Mouse (Mus musculus) CH12F3 (cell line): ENCODE results near the gene Foxe1.

Experiments
- in situ Hi-C: fragments of 300-500 bp; cut with MboI; formaldehyde crosslinking; loops from 2 replicates; pipeline ENCODE4 v1.14.3; 2020; ENCODE audit warnings: low sequenced_read_pairs

Gene Foxe1

DNA sequence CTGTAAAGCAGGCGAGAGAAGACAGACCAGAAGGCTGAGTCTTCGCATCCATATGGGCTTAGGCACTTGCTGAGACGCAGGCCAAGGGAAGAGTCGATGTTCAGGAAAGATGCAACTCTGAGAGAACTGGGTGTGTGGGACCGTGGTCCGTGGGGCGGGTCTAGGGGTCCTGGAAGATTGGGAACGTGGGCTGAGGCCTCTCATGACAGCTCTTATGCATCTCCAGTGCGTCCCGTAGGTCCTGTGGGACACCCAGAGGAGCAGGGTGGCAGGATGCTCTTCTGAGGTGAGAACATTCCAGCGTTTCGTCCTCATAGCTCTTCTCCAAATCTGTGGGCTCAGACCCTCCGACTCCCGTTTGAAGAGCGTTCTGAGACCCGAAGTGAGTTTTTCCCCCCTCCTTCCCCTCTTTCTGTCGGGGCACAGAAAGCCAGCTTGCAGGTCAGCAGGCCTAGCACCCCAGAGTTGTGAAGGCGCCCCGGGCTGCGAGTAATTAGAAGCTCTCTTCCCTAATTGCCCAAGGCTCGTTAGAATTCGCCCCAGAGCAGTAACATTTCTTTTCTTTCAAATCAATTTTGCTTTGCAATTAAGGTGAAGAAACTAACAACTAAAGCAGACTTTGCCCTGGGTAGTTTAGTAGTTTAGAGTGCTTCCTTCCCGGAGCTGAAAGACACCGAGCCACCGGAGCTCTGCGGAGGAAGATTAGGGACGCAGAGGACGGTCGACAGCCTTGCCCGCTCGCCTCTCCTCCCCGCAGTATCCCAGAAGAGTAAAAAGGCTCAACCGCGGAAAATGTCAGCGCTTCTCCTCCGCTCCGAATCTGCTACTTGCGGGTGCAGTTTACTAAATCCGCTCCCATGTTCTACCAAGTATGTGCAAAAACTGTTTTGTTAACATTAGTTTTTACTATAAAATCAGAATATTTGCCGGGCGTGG, 4.4 kb downstream of the Foxe1 start:
- in situ Hi-C loops, result no loop called here

DNA sequence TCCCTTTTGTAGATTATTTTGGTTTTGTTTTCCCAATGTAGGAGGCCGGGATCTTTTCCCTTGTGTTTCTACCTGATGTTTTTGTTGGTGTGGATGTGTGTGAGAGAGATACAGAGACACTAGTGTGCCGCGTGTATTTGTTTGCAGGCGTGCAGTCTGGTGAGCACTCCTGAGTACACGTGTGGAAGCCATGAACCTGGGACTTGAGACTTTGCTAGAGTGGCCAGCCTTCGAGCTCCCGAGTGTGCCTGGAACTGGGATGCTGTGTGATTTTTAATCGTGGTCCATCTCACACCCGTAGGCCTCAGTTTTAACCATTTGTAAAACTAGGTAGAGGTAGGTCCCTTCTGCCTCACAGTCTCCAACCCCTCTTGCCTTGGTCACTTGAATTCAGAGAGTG, 5.5 kb downstream of the Foxe1 start:
- in situ Hi-C loops, result no loop called here

DNA sequence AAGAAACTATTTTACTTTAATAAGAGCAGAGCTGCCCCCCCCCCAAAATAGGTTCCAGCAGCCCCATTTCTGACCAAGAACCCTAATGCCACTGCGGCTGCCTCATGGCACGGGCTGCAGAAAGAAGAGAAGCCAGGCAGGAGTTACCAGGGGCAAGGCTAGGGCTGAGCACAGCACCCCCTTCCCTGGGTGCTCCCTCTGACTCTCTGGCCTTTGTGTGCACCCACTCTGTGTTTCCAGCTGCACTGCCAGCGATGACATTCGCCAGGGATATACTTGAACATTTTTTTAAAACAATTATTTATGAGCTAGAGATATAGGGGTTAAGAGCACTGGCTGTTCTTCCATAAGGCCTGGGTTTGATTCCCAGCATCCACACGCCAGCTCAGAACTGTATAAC, 6.1 kb downstream of the Foxe1 start:
- in situ Hi-C loops, result no loop called here

DNA sequence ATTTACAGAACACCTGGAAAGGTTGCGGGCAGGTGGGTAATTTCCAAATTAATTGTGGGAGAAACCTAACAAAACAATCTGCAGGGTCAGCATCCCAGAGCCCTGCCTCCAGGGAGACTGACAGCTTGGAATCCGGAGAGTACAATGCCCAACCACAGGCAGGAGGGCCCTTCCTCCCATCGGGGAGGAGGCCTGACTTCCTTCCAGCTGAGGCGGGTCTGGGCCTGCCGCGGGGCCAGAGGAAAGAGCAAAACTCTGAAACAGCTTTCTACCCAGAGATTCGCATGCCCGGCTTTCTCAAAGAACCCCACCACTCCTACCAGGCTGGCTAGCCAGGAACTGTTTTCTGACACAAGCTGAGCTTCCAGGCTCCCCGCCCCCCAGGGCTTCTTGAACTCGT, 9.6 kb downstream of the Foxe1 start:
- in situ Hi-C loops, result no loop called here

DNA sequence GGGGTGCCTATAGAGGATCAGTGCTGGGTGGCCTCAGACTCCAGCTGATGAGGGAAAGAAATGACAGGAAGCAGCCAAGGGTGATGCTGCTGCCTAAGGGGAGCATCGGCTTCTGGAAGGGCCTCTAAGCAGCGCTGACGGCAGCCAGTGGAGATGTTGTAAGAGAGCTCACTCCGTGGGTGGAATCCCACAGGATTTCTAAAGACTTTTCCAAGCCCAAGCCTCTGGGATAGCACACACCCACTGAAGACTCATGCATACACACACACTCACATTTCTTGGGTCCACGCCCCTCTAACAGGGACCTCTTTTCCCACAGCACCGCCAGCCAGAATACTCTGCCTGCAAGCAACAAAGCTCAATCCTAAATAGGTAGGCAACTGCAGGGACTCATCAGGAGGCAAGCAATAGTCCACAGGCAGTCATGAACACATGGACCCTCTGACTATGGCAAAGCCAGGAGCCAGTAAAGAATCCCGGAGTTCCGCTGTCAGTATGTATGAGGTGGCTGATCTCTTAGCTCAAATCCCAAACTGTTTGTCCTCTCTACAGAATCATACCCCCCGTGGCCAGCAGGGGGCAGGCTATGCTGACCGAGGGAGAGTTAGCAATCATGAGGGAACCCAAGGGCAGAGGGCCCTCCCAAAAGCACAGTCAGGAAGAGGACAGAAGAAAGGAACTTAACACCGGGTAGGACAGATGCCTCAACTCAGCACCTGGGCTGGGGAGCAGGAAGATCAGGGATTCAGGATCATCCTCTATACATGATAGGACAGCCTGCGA, 13.1 kb downstream of the Foxe1 start:
- in situ Hi-C loops, result no loop called here

DNA sequence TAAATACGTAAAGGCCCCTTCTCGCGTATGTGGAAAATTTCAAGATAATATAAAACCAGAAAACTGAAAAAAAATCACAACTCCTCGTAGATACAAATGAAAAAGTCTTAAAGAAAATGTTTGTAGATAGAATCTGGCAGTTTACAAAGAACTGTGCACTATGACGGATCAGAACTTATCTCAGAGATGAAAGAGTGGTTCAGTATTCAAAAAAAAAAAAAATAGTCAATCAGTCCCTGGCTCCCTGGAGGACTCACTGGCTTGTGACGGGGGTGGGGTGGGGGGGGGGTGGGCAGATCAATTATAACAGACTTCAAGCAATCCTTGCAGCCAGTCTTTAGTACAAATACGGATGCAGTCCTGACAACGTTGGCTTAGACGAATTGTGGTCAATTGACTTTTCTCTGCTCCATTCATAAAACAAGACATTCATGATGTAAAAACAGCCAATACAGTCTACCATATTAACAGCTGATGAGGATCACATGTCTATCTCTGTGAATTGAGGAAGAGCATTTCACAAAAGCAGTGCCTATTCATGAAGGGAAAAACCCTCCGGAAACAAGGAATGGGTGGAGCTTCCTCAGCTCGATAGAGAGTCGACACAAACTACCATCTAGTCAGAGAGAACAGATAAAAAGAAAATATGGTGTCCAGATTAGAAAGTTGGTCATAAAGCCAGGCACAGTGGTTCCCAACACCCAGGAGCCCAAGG, 16.3 kb downstream of the Foxe1 start:
- in situ Hi-C loops, result no loop called here

DNA sequence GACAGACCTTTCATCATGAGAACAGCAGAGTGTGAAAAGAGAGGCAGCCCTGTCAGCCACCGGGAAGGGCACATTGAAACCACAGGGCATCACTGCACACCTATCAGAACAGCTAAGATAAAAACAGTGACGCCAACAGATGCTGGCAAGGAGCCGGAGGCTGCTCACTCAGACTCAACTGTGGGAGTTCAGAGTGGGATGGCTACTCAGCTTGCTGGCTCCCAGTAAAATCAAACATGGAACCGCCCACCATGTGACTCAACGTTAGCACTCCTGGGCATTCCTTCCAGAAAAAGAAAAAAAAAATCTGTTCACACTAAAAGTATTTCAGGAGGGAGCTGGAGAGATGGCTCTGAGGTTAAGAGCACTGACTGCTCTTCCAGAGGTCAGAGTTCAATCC, 17.8 kb downstream of the Foxe1 start:
- in situ Hi-C loops, result no loop called here

DNA sequence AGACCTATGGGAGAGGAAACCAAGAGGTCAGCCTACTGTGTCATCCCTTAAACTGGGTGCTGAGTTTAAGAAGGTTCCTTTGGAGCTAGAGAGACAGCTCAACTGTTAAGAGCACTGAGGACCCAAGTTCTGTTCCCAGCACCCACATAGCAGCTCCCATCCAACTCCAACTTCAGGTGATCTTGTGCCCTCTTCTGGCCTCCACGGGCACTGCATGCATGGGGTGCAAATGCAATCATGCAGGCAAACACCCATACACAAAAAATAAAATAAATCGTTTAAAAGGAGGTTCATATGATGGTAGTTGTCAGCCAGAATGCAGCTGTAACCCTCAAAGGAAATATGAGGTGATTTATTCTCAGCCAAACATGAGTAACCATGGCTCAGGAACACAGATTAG, 21.0 kb downstream of the Foxe1 start:
- in situ Hi-C loops, result no loop called here

DNA sequence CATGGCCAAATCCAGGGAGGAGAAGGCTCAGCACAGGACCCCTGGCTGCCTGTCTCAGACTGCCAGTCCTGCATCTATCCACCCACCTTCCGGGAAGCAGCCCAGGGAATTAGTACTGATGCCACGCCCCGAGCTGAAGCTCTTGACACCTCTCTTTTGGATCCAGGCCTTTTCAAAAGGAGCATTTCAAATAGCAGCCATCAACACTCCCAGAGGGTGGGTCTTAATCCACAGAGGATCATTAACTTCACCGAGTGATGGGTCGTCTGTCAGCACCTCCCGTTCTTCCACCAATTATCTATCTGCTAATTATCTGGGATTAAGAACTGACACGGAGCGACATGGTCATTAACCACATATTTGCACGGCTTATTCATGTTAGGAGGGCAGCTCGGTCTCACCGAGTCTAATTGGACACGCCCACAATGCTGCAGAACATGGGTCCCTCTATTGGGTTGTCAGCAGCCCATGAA, 24.1 kb downstream of the Foxe1 start:
- in situ Hi-C loops, result no loop called here

DNA sequence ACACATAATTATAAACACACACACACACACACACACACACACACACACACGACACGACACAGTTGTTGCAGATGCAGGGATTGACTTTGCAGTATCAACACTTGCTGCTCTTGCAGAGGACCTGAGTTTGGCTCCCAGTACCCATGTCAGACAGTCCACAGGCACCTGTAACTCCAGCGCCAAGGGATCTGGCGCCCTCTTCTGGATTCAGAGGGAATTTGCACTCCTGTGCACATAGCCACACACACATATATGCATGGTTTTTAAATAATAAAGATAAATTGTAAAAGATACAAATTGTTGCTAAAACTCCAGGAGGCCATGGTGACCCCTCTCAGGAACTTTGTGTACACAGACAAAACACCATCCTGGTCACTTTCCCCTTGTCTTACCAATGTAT, 25.7 kb downstream of the Foxe1 start:
- in situ Hi-C loops, result no loop called here

DNA sequence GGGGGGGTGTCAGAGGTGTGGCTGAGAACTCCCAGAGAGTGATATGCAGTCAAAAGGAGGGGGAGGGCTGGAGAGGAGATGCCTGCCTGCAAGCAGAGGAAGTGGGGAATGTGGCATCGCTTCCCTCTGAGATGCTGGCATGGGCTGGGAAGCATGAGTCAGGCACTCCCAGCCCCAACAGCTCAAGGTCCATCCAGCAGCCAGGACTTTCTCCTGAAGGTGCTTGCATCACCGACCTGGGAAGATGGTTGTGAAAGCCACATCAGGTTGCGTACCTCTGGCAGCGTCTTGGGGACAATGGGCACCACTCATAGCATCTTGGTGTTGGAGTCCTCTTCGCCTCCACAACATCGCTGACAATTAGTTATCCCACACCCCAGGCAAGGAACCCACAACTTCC, 27.0 kb downstream of the Foxe1 start:
- in situ Hi-C loops, result no loop called here

DNA sequence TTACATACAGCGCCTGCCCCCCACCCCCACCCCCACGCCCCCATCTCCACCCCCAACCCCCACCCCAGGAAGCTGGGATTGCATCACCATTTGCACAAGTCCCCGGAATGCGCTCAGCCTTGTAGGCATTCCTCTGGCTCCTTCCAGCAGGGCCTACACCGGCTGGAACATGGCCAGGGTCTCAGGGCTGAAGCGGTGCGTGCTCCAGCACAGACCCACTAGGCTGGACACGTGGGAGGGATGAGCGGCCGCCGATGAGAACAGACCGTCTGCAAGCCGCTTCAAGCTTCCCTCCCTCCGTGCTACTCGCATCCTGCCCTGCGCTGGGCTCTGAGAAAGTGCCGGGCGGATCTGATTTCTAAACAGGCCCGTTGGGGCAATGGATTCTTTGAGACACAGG, 27.6 kb downstream of the Foxe1 start:
- in situ Hi-C loops, result no loop called here

DNA sequence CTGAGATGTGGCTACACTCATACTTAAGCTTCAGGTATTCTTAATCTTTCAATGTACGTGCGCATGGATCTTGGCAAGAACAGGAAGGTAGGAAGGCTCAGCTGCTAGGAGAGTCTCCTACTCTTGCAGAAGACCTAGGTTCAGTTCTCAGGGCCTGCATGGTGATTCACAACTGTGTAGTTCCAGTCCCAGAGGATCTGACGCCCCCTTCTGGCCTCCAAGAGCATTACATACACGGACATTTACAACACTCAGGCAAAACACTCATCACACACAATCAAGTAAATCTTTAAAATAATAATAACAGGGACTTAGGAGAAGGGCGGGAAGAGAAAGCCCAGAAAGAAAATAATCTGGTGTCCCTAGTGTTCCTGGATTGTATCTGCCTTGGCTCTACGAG, 31.0 kb downstream of the Foxe1 start:
- in situ Hi-C loops, result no loop called here

DNA sequence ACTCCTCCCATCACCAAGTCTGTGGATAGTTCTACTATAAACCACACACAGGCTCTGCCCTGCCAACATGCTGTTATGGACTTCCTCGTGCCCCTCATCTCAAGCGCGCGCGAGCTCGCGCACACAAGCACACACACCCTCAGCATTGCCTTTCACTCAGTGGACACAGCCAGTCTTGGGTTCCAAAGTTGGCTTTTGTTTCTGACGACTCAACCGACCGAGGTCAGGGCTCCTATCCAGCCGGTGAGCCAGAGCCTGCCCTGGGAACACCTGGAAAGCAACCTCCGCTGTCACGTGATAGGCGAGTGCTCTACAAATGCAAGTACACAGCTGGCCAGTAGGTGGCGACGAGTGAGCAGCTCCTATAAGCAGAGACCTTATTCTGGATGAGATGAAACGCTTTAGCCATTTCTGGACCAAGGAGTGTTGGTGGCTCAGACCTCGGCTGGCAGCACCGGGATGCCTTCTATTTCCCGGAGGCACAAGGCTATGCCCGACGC, 31.5 kb downstream of the Foxe1 start:
- in situ Hi-C loops, result no loop called here

DNA sequence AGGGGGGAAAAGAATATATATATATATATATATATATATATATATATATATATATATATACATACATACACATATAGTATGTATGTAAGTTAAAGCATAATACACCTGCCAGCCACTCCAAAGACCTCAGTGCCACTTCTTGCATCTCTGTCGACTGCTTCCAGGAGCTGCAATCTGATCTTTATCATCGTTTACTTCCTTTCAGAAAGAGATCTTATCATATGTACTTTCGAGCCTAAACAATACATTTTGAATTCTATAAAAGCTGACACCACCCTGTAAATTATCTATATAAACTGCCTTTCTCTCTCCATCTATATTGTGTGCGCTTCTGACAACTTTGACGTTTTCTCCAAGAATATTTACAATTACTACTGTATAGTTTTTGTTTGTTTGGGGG, 45.1 kb downstream of the Foxe1 start:
- in situ Hi-C loops, result no loop called here

DNA sequence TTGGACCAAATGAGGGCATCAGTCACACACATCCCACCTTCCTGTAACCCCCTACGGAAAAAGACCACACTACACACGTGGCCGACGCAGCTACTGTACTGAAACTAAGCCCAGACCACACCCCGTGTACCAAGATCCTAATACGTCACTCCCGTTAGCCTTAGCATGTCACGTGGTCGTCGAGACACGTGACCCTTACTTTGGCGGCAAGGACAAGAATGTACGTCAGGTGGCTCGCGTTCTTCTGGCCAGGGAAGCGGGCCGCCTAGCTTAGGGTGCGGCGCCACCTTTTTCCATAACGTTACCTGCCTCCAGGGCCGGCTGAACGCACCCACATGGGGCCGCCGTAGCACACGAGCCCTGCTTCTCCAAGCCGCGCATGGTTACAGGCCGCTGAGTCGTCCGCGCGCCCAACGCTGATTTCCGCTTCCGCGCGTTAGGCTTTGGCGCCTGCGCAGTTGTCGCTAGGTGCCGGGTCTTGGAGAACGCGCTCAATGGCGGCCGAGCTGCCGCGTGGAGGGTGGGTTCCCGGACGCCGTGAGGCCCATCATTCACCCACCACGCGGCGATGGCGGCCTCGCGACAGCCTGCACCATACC, 45.7 kb downstream of the Foxe1 start, which contains the start of gene Trmo:
Gene Trmo, minus strand, starts transcription at position 425 of the 599 bp plus-strand sequence.
- in situ Hi-C loops, result no loop called here

DNA sequence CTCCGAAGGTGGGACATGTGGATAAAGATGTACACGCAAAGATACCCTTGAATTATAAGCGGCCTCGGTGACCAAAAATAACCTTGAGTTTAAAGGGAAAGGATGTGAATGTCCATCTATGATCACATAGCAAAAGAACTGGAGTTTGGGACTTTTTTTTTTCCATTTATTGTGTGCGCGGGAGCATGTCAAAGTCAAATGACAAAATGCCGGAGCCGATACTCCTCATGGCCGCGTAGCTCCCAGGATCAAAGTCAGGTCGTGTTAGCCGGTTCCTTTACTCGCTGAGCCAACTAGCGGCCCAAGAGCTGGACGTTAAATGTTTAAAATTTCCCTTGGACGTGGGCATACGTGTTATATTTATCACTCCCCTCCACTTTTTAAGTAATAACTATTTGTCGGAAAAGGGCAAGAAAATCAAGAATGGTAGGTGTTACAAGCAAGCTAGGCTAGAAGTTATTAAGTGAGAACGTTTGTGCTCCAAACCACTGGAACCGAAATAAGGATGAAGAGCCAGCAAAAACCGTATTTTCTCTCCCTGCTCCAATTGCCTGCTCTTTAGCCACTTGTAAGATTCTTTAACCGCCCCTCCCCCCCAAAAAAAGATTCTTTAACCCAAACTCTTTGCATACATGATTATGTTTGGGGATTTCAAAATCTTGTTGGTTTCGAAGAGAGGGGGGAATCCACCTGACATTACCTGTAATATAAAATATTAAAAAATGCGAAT, 46.4 kb downstream of the Foxe1 start:
- in situ Hi-C loops, result no loop called here

DNA sequence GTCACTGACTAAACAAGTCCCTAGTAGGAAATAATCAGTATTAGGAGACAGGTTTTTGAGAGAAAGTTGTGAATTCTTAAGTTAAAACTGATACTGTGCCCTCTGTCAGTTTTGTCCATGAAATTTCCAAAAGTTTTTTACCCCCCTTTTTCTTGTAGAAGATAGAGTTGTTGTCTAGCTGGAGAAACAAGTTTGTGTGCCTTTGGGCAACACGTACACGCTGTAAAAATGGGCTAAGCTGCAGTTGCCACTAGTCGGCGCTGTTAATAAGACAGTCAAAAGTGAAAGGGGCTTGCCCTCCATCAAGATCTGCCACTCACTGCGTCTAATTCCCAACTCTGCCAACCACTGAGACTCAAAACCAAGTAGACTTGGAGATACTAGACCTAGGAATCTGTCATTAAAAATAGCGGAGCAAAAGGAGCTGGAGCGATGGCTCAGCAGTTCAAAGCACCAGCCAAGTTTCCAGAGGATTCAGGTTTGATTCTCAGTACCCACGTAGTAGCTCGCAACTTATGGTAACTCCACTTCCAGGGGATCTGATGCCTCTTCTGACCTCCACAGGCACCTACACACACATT, 47.1 kb downstream of the Foxe1 start:
- in situ Hi-C loops, result no loop called here

DNA sequence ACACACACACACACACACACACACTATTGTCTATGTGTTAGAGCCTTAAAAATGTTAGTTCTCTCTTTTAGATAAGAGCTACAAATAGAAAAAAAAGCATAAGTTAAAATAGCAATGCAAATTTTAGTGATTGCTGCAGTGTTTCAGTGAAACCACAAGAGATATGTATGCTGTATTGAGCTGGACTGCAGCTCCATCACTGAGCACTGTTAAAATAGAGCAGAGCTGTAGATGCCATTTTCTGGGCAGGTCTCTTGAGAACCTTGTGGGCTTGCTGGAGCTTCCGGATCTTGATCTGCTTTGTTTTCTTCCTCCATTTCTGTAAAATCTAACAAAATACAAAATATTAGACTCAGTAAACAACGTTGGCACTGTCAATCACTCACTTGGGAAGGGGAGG, 51.0 kb downstream of the Foxe1 start:
- in situ Hi-C loops, result no loop called here

DNA sequence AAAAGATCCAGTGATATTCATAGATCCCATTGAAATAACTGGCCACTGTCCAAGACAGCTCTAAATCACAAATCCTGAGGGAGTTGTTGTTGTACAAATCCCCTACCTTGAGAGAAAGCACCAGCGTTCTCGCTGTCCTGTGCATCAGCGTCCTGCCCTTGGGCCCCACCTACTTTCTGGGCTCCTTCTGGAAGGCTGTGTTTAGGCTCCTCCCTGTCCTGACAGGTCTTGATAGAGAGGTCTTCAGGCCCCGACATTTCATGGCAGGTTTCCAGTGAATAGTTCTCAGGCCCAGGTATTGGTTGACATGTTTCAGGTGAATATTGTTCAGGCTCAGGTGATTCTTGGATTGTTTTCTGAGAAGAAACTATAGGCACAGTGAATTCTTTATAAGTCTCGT, 52.3 kb downstream of the Foxe1 start:
- in situ Hi-C loops, result no loop called here
